Mouse (Mus musculus): ENCODE results near the gene Best1. TPM values are rescaled to one million over a fixed set of nuclear protein-coding genes. Genes with fewer than 3 reads are reported as not detected.

Gene Best1
- total RNA-seq, 2 experiments from 2014 or later, result 0.17 to 0.29 TPM

DNA sequence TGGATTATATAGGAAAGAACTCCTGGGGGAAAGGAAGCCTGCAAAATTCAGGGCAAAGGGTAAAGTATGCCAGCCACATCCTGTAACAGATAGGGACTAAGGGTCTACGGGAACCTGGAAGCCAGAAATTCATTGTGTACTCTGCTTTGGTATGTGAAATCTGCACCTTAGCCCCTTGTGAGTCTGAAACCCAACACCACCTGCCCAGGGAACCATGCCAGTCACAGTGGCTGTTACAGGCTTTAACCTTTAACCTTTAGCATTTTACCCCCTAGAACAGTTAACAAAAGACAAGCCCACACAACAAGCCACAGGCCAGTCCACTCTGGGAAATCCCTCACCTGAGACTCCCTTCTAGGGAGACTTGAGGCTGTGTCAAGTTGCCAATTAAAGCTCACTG lies 59.6 kb downstream of the Best1 start:
- intact Hi-C loops (cut with DNase I), result no loop called here
- DNase-seq, result no peak

DNA sequence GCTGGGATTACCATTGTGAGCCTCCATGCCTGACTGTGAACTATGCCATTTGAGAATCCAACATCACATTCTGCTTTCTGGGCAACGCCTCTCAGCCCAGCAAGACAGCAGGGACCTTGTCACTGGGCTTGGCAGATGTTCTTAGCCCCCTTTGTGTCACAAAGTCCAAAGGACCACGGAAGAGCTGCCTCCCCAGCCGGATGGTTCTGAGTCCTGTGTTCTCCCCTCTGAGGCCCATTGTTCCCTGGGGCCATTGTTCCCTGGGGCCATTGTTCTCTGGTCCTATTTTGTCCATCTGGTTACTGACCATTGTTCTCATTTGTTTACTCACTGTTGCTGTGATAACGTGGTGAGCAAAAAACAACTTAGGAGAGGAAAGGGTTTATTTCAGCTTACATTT lies 60.5 kb downstream of the Best1 start:
- DNase-seq, result no peak
- intact Hi-C loops (cut with DNase I), result no loop called here

DNA sequence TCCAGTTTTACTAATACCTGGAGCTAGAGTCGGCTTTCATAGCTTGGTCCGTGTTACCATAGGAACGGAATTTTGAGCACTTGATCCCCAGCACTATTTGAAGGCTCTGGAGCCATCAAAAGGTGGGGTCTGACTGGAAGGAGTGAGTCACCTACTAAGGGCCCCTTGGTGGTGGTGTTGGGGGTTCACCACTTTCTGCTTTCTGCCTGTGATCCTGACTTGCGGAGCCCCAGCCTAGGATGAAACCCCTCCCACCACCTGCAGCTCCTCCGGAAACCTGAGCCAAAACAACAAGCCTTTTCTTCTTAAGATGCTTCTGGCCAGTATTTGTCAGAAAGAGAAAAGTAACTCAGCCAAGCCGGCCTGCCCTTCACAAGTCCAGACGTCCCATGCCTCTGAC lies 61.6 kb downstream of the Best1 start:
- no peak for DNase-seq
- intact Hi-C loops (cut with DNase I), result no loop called here

DNA sequence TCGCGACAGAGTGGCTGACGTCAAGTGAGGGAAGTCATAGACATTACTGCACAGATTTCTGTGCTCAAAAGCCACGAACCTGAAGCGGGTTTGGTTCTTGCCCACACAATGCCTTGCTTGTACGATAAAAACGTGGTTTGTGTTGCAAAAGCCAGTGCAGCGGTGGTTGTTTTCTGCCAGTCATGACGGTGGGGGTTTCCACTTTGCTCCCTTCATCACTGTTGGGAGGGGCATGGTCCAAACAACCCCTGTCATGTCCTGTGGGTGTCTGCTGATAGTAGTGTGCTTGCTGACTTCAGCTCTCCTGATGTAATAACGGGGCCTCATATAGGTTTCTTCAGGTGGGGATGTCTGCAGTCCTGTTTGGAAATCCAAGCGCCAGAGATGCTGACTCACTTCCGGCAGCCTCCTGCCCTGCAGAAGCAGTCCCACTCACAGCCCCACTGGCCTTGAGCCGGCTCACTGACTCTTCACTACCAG lies 62.6 kb downstream of the Best1 start:
- peak; percentile 32 to 34 for DNase-seq

DNA sequence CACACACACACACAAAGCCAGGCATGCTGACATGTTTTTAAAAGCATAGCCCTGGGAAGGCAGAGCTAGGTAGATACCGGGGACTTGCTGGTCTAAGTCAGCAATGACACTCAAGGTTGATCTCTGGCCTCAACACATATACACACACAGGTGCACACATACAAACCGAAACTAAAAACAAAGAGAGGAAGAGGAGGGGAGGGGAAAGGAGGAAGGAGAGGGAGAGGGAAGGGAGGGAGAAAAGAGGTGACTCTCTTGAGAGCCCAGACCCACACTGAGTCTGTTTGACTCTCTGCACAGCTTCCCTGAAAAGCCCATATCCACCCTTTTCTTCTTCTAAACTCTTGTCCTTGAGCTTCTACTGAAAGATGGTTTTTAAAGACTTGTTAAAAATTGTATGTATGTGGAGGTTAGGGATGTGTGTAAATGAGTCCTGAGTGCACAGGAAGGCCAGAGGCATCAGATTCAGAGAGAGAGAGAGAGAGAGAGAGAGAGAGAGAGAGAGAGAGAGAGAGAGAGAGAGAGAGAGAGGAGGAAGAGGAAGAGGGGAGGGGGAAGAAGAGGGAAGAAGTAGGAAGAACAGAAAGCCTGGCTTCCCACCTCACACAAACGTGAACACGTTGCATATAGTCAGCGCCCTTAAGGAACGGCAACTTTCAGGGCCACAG lies 63.1 kb downstream of the Best1 start:
- no peak for DNase-seq
- intact Hi-C loops (cut with DNase I), result no loop called here

More for the DNA sequence above, 62.6 kb downstream of the Best1 start:
- intact Hi-C loops (cut with DNase I), result no loop called here

DNA sequence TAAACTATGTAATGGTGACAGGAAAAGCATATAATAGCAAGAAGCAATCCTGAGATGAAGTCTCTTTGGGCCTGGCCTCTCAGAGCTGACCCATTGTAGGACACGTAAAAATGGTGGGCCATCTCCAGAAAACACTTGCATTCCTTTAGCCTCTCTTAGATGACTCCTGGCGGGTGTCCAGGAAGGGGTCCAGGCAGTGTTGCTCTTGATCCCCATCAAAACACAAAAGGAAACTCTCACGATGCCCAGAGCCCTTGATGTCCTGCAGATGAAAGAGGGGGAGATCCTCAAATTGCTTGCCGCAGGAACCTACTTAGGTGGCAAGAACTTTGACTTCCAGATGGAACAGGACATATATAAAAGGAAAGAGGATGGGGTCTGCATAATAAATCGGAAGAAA lies 64.0 kb downstream of the Best1 start:
- DNase-seq, result no peak
- intact Hi-C loops (cut with DNase I), result no loop called here

DNA sequence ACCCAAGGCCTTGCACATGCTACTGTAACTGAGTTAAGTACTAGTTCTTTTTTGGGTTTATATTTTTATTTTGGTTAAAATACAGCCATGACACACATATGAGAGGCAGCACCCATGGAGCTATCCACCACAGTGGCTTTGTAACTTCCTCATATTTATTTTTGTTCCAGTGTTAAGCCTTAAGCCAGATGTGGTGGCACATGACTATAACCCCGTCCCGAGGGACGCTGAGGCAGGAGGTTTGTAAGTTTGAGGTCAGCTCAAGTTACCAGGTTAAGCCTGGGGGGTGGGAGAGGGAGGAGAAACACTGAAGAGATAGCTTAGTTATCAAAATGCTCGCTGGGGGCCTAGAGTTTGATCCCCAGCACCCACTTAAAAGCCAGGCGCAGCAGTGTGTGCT lies 64.9 kb downstream of the Best1 start:
- no peak for DNase-seq

More for the DNA sequence above, 64.9 kb downstream of the Best1 start:
- intact Hi-C loops (cut with DNase I), result no loop called here

Other genes with a start within 250 kb of the Best1 start
- gene Scgb2a2, start 154.1 kb downstream of the Best1 start, total RNA-seq (2021), result not detected
- 10 to 100 TPM in 1 of 2 experiments, 1 to 10 TPM in 1; 9.5 to 17.1 TPM for gene Incenp, start 102.1 kb downstream of the Best1 start, total RNA-seq (2021)
- gene Fth1, start 21.0 kb downstream of the Best1 start, total RNA-seq (2021), result 1,000 to 10,000 TPM; 2,034 to 2,074 TPM
- 1 to 10 TPM; 9.7 to 9.9 TPM for gene Rab3il1, start within 50 bp of the Best1 start, total RNA-seq (2021)
- gene Fads3, start 39.9 kb upstream of the Best1 start, total RNA-seq (2021), result 10 to 100 TPM; 33.0 to 36.3 TPM
- 1 to 10 TPM; 7.8 to 9.8 TPM for gene Fads2, start 100.1 kb upstream of the Best1 start, total RNA-seq (2021)
- gene Fads1, start 181.3 kb upstream of the Best1 start, total RNA-seq (2021), result 10 to 100 TPM; 23.4 to 23.5 TPM
- gene Tmem258, start 202.4 kb upstream of the Best1 start, total RNA-seq (2021), result 100 to 1,000 TPM; 149 to 153 TPM
- 1 to 10 TPM; 5.4 to 8.1 TPM for gene Fen1, start 202.5 kb upstream of the Best1 start, total RNA-seq (2021)
- gene Myrf, start 239.1 kb upstream of the Best1 start, total RNA-seq (2021), result 1 to 10 TPM; 7.6 to 7.7 TPM